Mouse (Mus musculus) cerebellum, adult 11-12 months (tissue): Measurements from ENCODE around the gene Rmdn2.

ENCODE experiments used
- DNase-seq: peaks from one replicate; pipeline ENCODE4 v3.0.0; 2022

Rmdn2 gene

GRCm38 (mm10) chr17:79611545-79611944, at the start of gene Rmdn2:
TSS of gene Rmdn2 (plus strand) at chr17:79611863.
- DNase-seq: no peak

GRCm38 (mm10) chr17:79563067-79563620, 48.5 kb upstream of the Rmdn2 start:
- DNase-seq: no peak

- DNase-seq: no peak
These were observed 47.9 kb upstream of the Rmdn2 start for GRCm38 (mm10) chr17:79563721-79564120.

GRCm38 (mm10) chr17:79565241-79565961, 46.3 kb upstream of the Rmdn2 start:
- DNase-seq: no peak

- no peak for DNase-seq
These were observed 43.3 kb upstream of the Rmdn2 start for GRCm38 (mm10) chr17:79568401-79568800.

- DNase-seq: no peak
These were observed 33.3 kb upstream of the Rmdn2 start for GRCm38 (mm10) chr17:79578328-79578727.

GRCm38 (mm10) chr17:79580264-79580920, 31.3 kb upstream of the Rmdn2 start:
- DNase-seq: peak; percentile 46

- no peak for DNase-seq
These were observed 28.2 kb upstream of the Rmdn2 start for GRCm38 (mm10) chr17:79583466-79583865.

GRCm38 (mm10) chr17:79584246-79584800, 27.3 kb upstream of the Rmdn2 start:
- no peak for DNase-seq

GRCm38 (mm10) chr17:79589913-79590312, 21.8 kb upstream of the Rmdn2 start:
- no peak for DNase-seq

GRCm38 (mm10) chr17:79595996-79596395, 15.7 kb upstream of the Rmdn2 start:
- no peak for DNase-seq

GRCm38 (mm10) chr17:79598151-79598550, 13.5 kb upstream of the Rmdn2 start:
- DNase-seq: no peak

GRCm38 (mm10) chr17:79598596-79599577, 12.8 kb upstream of the Rmdn2 start:
- no peak for DNase-seq

- no peak for DNase-seq
These were observed 11.6 kb upstream of the Rmdn2 start for GRCm38 (mm10) chr17:79600108-79600507.

- no peak for DNase-seq
These were observed 9.3 kb upstream of the Rmdn2 start for GRCm38 (mm10) chr17:79602381-79602780.

GRCm38 (mm10) chr17:79603427-79603826, 8.2 kb upstream of the Rmdn2 start:
- no peak for DNase-seq

GRCm38 (mm10) chr17:79605794-79606193, 5.9 kb upstream of the Rmdn2 start:
- DNase-seq: no peak

- DNase-seq: no peak
These were observed 2.0 kb upstream of the Rmdn2 start for GRCm38 (mm10) chr17:79609697-79610096.

- DNase-seq: no peak
These were observed 1.4 kb upstream of the Rmdn2 start for GRCm38 (mm10) chr17:79610163-79610755.

GRCm38 (mm10) chr17:79614691-79615588, 3.3 kb downstream of the Rmdn2 start:
- DNase-seq: peak; percentile 82

- DNase-seq: no peak
These were observed 4.2 kb downstream of the Rmdn2 start for GRCm38 (mm10) chr17:79615897-79616296.
